Mouse (Mus musculus): ENCODE data around the gene Ppp1r3g. TPM values are rescaled to one million over a fixed set of nuclear protein-coding genes. Genes with fewer than 3 reads are reported as not detected.
"Not testable (repeated sequence)": the region's sequence is repeated elsewhere in the genome, so short reads cannot be mapped to it uniquely, and the experiment has no call there.

The Ppp1r3g gene
- polyA plus RNA-seq, 2 experiments = 0.25 to 0.63 TPM

DNA sequence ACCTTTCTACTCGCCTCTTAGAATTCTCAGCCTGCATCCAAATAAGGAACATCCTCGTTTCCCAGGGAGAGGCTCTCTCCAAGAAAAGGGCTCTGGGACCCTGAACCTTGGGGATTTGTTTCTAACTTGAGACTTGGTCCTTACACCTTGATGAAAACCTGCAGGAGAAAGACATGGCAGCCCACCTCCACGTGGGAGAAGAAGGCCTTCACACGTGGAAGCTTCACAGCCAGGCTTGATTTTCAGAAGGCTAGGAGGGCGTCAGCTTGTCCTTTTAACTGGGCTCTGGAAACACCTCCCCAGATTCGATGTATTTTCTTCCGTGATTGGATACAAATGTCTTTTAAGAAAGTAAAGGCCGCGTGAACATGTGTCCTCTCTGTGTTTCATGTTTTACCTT, 11.2 kb downstream of the Ppp1r3g start:
- H3K9me3 ChIP-seq (ENCODE audit: control insufficient read depth, low read length) = no peaks in the 10 kb centered on the region
- TF ChIP-seq EP300 (IDR thresholded peaks at IDR 0.05; ENCODE audit: low read depth) (no peak), CTCF (IDR thresholded peaks at IDR 0.05; ENCODE audit: low read depth) (no peak)
- WGBS (ENCODE audit: insufficient replicate concordance) = 30% methylated on average over 9 of the region's 9 CpGs
- H3K4me1 ChIP-seq (replicated peaks; ENCODE audit: control insufficient read depth in 2 of 2, insufficient read depth in 2 of 2, low read length in 1 of 2) = no peaks in the 10 kb centered on the region
- H3K9ac ChIP-seq (replicated peaks) = no peak overlapping the region
- peaks cover 38% of the 10 kb centered on the region for H3K27me3 ChIP-seq (ENCODE audit: control insufficient read depth, insufficient read depth, low read length)
- no peak for ATAC-seq (ENCODE audit: insufficient read depth)
- no peak for DNase-seq (ENCODE audit: low read depth in 3 of 3, low spot score in 3 of 3)
- no peak overlapping the region for H3K27ac ChIP-seq
- H3K4me3 ChIP-seq (ENCODE audit: insufficient read depth in 1 of 2, low read depth in 2 of 2, low read length in 2 of 2) = peak overlapping the region in 1 of 2 experiments; percentile 46; a peak in 2 of 4 replicates
- H3K36me3 ChIP-seq (replicated peaks; ENCODE audit: control insufficient read depth, insufficient read depth, low read depth) = no peaks in the 10 kb centered on the region
- H3K4me2 ChIP-seq (ENCODE audit: low read depth) = peak overlapping the region; percentile 53

GRCm38 (mm10) chr13:35976912-35977311, 18.3 kb downstream of the Ppp1r3g start:
- no peak for TF ChIP-seq CTCF (IDR thresholded peaks at IDR 0.05; ENCODE audit: low read depth)
- TF ChIP-seq EP300 (IDR thresholded peaks at IDR 0.05; ENCODE audit: low read depth) = no peak
- H3K27ac ChIP-seq = no peak overlapping the region
- WGBS (ENCODE audit: insufficient replicate concordance) = 74% methylated on average over 7 of the region's 7 CpGs

GRCm38 (mm10) chr13:35980471-35980870, 21.8 kb downstream of the Ppp1r3g start:
- no peak for ATAC-seq (ENCODE audit: insufficient read depth)

More at GRCm38 (mm10) chr13:35976912-35977311, 18.3 kb downstream of the Ppp1r3g start:
- no peaks in the 10 kb centered on the region for H3K27me3 ChIP-seq (ENCODE audit: control insufficient read depth, insufficient read depth, low read length)
- no peaks in the 10 kb centered on the region for H3K9me3 ChIP-seq (ENCODE audit: control insufficient read depth, low read length)
- no peak overlapping the region for H3K4me3 ChIP-seq (ENCODE audit: insufficient read depth in 1 of 2, low read depth in 2 of 2, low read length in 2 of 2)
- H3K4me1 ChIP-seq (replicated peaks; ENCODE audit: control insufficient read depth in 2 of 2, insufficient read depth in 2 of 2, low read length in 1 of 2) = no peaks in the 10 kb centered on the region
- H3K9ac ChIP-seq (replicated peaks) = no peak overlapping the region
- no peak for DNase-seq (ENCODE audit: low read depth in 3 of 3, low spot score in 3 of 3)
- H3K36me3 ChIP-seq (replicated peaks; ENCODE audit: control insufficient read depth, insufficient read depth, low read depth) = peaks cover 3% of the 10 kb centered on the region
- H3K4me2 ChIP-seq (ENCODE audit: low read depth) = no peak overlapping the region
- no peak for ATAC-seq (ENCODE audit: insufficient read depth)

GRCm38 (mm10) chr13:35982985-35983384, 24.3 kb downstream of the Ppp1r3g start:
- Histone ChIP-seq H3K9ac (replicated peaks) (no peak overlapping the region), H3K27me3 (ENCODE audit: control insufficient read depth, insufficient read depth, low read length) (no peaks in the 10 kb centered on the region), H3K4me2 (ENCODE audit: low read depth) (no peak overlapping the region), H3K9me3 (ENCODE audit: control insufficient read depth, low read length) (no peaks in the 10 kb centered on the region), H3K4me1 (replicated peaks; ENCODE audit: control insufficient read depth in 2 of 2, insufficient read depth in 2 of 2, low read length in 1 of 2) (0 out of 4 replicates have a peak, but pooled peaks cover 0 to under 1% of the 10 kb centered on the region in 2 experiments), H3K27ac (no peak overlapping the region), H3K36me3 (replicated peaks; ENCODE audit: control insufficient read depth, insufficient read depth, low read depth) (peaks cover 3% of the 10 kb centered on the region), H3K4me3 (ENCODE audit: insufficient read depth in 1 of 2, low read depth in 2 of 2, low read length in 2 of 2) (no peak overlapping the region)
- DNase-seq (ENCODE audit: low read depth in 3 of 3, low spot score in 3 of 3) = no peak
- no peak for ATAC-seq (ENCODE audit: insufficient read depth)
- 67% methylated on average over 6 of the region's 6 CpGs for WGBS (ENCODE audit: insufficient replicate concordance)
- TF ChIP-seq EP300 (IDR thresholded peaks at IDR 0.05; ENCODE audit: low read depth) (no peak), CTCF (IDR thresholded peaks at IDR 0.05; ENCODE audit: low read depth) (no peak)

More at GRCm38 (mm10) chr13:35980471-35980870, 21.8 kb downstream of the Ppp1r3g start:
- Histone ChIP-seq H3K36me3 (replicated peaks; ENCODE audit: control insufficient read depth, insufficient read depth, low read depth) (peaks cover 3% of the 10 kb centered on the region), H3K27me3 (ENCODE audit: control insufficient read depth, insufficient read depth, low read length) (no peaks in the 10 kb centered on the region), H3K4me3 (ENCODE audit: insufficient read depth in 1 of 2, low read depth in 2 of 2, low read length in 2 of 2) (no peak overlapping the region), H3K9ac (replicated peaks) (no peak overlapping the region), H3K27ac (no peak overlapping the region), H3K9me3 (ENCODE audit: control insufficient read depth, low read length) (no peaks in the 10 kb centered on the region), H3K4me2 (ENCODE audit: low read depth) (no peak overlapping the region), H3K4me1 (replicated peaks; ENCODE audit: control insufficient read depth in 2 of 2, insufficient read depth in 2 of 2, low read length in 1 of 2) (no peaks in the 10 kb centered on the region)
- TF ChIP-seq CTCF (IDR thresholded peaks at IDR 0.05; ENCODE audit: low read depth) (no peak), EP300 (IDR thresholded peaks at IDR 0.05; ENCODE audit: low read depth) (no peak)
- WGBS (ENCODE audit: insufficient replicate concordance) = 69% methylated on average over 4 of the region's 4 CpGs
- DNase-seq (ENCODE audit: low read depth in 3 of 3, low spot score in 3 of 3) = no peak

GRCm38 (mm10) chr13:35989329-35989728, 30.7 kb downstream of the Ppp1r3g start:
- H3K4me1 ChIP-seq (replicated peaks; ENCODE audit: control insufficient read depth in 2 of 2, insufficient read depth in 2 of 2, low read length in 1 of 2) = 0 out of 4 replicates have a peak, but pooled peaks cover 0 to 4% of the 10 kb centered on the region in 2 experiments
- no peak for TF ChIP-seq EP300 (IDR thresholded peaks at IDR 0.05; ENCODE audit: low read depth)
- no peak for TF ChIP-seq CTCF (IDR thresholded peaks at IDR 0.05; ENCODE audit: low read depth)
- H3K27me3 ChIP-seq (ENCODE audit: control insufficient read depth, insufficient read depth, low read length) = no peaks in the 10 kb centered on the region
- WGBS (ENCODE audit: insufficient replicate concordance) = 78% methylated on average over 3 of the region's 3 CpGs
- H3K4me2 ChIP-seq (ENCODE audit: low read depth) = no peak overlapping the region
- H3K9ac ChIP-seq (replicated peaks) = no peak overlapping the region
- H3K4me3 ChIP-seq (ENCODE audit: insufficient read depth in 1 of 2, low read depth in 2 of 2, low read length in 2 of 2) = no peak overlapping the region
- H3K27ac ChIP-seq = no peak overlapping the region
- DNase-seq (ENCODE audit: low read depth in 3 of 3, low spot score in 3 of 3) (no peak), ATAC-seq (ENCODE audit: insufficient read depth) (no peak)
- H3K36me3 ChIP-seq (replicated peaks; ENCODE audit: control insufficient read depth, insufficient read depth, low read depth) = no peaks in the 10 kb centered on the region
- H3K9me3 ChIP-seq (ENCODE audit: control insufficient read depth, low read length) = no peaks in the 10 kb centered on the region

- H3K9ac ChIP-seq (replicated peaks); ATAC-seq (ENCODE audit: insufficient read depth); DNase-seq (ENCODE audit: low read depth in 3 of 3, low spot score in 3 of 3); H3K27me3 ChIP-seq (ENCODE audit: control insufficient read depth, insufficient read depth, low read length); H3K4me3 ChIP-seq (ENCODE audit: insufficient read depth in 1 of 2, low read depth in 2 of 2, low read length in 2 of 2); H3K27ac ChIP-seq; H3K9me3 ChIP-seq (ENCODE audit: control insufficient read depth, low read length); H3K36me3 ChIP-seq (replicated peaks; ENCODE audit: control insufficient read depth, insufficient read depth, low read depth); H3K4me2 ChIP-seq (ENCODE audit: low read depth): not testable (repeated sequence)
- 90% methylated on average over 20 of the region's 21 CpGs for WGBS (ENCODE audit: insufficient replicate concordance)
- peaks cover 0 to 11% of the 10 kb centered on the region in 2 experiments; a peak in 3 of 4 replicates for H3K4me1 ChIP-seq (replicated peaks; ENCODE audit: control insufficient read depth in 2 of 2, insufficient read depth in 2 of 2, low read length in 1 of 2)
Measured at GRCm38 (mm10) chr13:35991185-35991584, 32.5 kb downstream of the Ppp1r3g start.

All from liver, embryonic 14.5 days (tissue).